Mouse (Mus musculus): Measurements from ENCODE around the gene Ahnak.

- TF ChIP-seq CTCF (IDR thresholded peaks at IDR 0.05; ENCODE audit: low read depth, low read length) (no peak), POLR2A (IDR thresholded peaks at IDR 0.05; ENCODE audit: insufficient read depth, low read length) (no peak)
These were observed 133.3 kb downstream of the Ahnak start for GRCm38 (mm10) chr19:9122390-9122789.

Measured in ES-Bruce4 (cell line).